Mouse (Mus musculus) heart, postnatal 4 days (tissue): ENCODE results near the gene Focad. TPM values are rescaled to one million over a fixed set of nuclear protein-coding genes. Genes with fewer than 3 reads are reported as not detected.

Experiments used
- DNase-seq: peaks from one replicate; pipeline ENCODE4 v3.0.0; 2021
- total RNA-seq, 2 experiments: library from RNA; stranded (reverse); gene quantifications; 2 replicates each; pipeline ENCODE4 v1.2.3; 2021

Focad gene
- total RNA-seq, 2 experiments from 2014 or later = 15.0 to 18.3 TPM

GRCm38 (mm10) chr4:88211200-88211885 lies 116.9 kb downstream of the Focad start:
- DNase-seq = no peak

- DNase-seq = no peak
Measured at GRCm38 (mm10) chr4:88213895-88214294, 119.5 kb downstream of the Focad start.

- DNase-seq = no peak
Measured at GRCm38 (mm10) chr4:88218286-88218685, 123.9 kb downstream of the Focad start.

GRCm38 (mm10) chr4:88218797-88219196 lies 124.4 kb downstream of the Focad start:
- no peak for DNase-seq

- no peak for DNase-seq
Measured at GRCm38 (mm10) chr4:88231375-88231774, 136.9 kb downstream of the Focad start.

GRCm38 (mm10) chr4:88235941-88236340 lies 141.5 kb downstream of the Focad start:
- no peak for DNase-seq

- DNase-seq = no peak
Measured at GRCm38 (mm10) chr4:88236926-88237756, 142.7 kb downstream of the Focad start.

- no peak for DNase-seq
Measured at GRCm38 (mm10) chr4:88238351-88238750, 143.9 kb downstream of the Focad start.

GRCm38 (mm10) chr4:88243834-88244233 lies 149.4 kb downstream of the Focad start:
- DNase-seq = no peak

- DNase-seq = no peak
Measured at GRCm38 (mm10) chr4:88245494-88245893, 151.1 kb downstream of the Focad start.

GRCm38 (mm10) chr4:88261349-88261748 lies 166.9 kb downstream of the Focad start:
- no peak for DNase-seq

- no peak for DNase-seq
Measured at GRCm38 (mm10) chr4:88264536-88264935, 170.1 kb downstream of the Focad start.

GRCm38 (mm10) chr4:88270408-88271067 lies 176.1 kb downstream of the Focad start:
- DNase-seq = no peak

- no peak for DNase-seq
Measured at GRCm38 (mm10) chr4:88275571-88276041, 181.2 kb downstream of the Focad start.

GRCm38 (mm10) chr4:88276058-88276734 lies 181.8 kb downstream of the Focad start:
- DNase-seq = no peak

- DNase-seq = no peak
Measured at GRCm38 (mm10) chr4:88278524-88278923, 184.1 kb downstream of the Focad start.

GRCm38 (mm10) chr4:88280536-88280935 lies 186.1 kb downstream of the Focad start:
- no peak for DNase-seq

GRCm38 (mm10) chr4:88295537-88295936 lies 201.1 kb downstream of the Focad start:
- DNase-seq = no peak

- no peak for DNase-seq
Measured at GRCm38 (mm10) chr4:88299551-88299950, 205.1 kb downstream of the Focad start.

GRCm38 (mm10) chr4:88300832-88301621 lies 206.6 kb downstream of the Focad start:
- no peak for DNase-seq

GRCm38 (mm10) chr4:88302291-88302690 lies 207.9 kb downstream of the Focad start:
- DNase-seq = peak; percentile 17

- DNase-seq = no peak
Measured at GRCm38 (mm10) chr4:88307691-88308090, 213.3 kb downstream of the Focad start.
